Mouse (Mus musculus): ENCODE results near the gene Cinp.

Cinp gene

DNA sequence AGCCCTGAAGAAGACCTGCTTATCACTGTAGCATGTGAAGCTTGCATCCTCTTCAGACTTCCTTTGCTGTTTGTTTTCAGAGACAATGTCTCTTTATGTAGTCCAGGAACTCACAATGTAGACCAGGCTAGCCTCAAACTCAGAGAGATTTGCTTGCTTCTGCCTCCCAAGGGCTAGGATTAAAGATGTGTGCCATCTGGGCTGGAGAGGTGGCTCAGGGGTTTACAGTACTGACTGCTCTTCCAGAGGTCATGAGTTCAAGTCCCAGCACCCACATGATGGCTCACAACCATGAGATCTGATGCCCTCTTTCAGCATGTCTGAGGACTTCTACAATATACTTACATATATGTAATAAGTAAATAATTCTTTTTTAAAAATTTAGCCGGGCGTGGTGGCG, 53.8 kb downstream of the Cinp start:
- no peak for DNase-seq (ENCODE audit: low spot score in 2 of 2)

DNA sequence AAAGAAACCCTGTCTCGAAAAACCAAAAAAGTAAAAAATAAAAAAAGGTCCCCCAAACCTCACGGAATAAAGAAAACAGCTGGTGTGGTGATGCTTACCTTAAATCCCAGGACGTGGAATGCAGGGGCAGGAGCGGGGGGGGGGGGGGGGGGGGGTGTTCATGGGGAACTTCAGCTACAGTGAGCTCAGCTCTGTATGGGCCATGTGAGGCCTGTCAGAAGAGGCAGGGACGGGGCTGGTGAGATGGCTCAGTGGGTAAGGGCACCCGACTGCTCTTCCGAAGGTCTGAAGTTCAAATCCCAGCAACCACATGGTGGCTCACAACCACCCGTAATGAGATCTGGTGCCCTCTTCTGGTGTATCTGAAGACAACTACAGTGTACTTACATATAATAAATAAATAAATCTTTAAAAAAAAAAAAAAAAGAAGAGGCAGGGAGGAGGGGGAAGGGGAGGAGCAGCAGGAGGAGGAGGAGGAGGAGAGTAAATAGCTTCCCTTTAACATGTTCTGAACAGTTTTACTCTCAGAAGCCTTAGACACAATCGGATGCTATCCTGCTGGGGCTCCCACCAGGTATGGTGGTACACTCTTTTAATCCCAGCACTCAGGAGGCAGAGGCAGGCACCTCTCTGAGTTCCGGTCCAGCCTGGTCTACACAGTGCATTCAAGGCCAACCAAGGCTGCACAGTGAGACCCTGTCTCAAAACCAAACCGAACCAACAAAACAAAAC, 58.5 kb downstream of the Cinp start:
- DNase-seq (ENCODE audit: low spot score in 2 of 2) = no peak

- no peak for DNase-seq (ENCODE audit: low spot score in 2 of 2)
Observed at GRCm38 (mm10) chr12:110828908-110829307, 60.0 kb downstream of the Cinp start.
